Mouse (Mus musculus) hindbrain, embryonic 16.5 days (tissue): ENCODE measurements around the gene Tshr. TPM values are rescaled to one million over a fixed set of nuclear protein-coding genes. Genes with fewer than 3 reads are reported as not detected.
"Not testable (repeated sequence)": the region's sequence is repeated elsewhere in the genome, so short reads cannot be mapped to it uniquely, and the experiment has no call there.

Source experiments
- ATAC-seq: fragments of 200-750 bp; cut with Nextera tagmentation; 2 replicates; pipeline ENCODE4 v1.8.0; 2017; ENCODE audit warnings: moderate TSS enrichment, moderate library complexity
- H3K27ac ChIP-seq: fragments of 300-500 bp; sonication (generic); 2 replicates; pipeline ENCODE4 v1.5.1; 2014; ENCODE audit warnings: low read depth, mild to moderate bottlenecking, control low read depth, low read length, moderate library complexity
- H3K27me3 ChIP-seq: fragments of 300-500 bp; sonication (generic); replicated peaks from 2 replicates; pipeline ENCODE4 v1.6.1; 2014; ENCODE audit warnings: low read length; ENCODE audit not compliant: control insufficient read depth, insufficient read depth
- H3K36me3 ChIP-seq: fragments of 300-500 bp; sonication (generic); 2 replicates; pipeline ENCODE4 v1.6.1; 2014; ENCODE audit warnings: mild to moderate bottlenecking, low read length, moderate library complexity, mixed read lengths; ENCODE audit not compliant: control insufficient read depth, insufficient read depth
- H3K4me1 ChIP-seq: fragments of 300-500 bp; sonication (generic); 2 replicates; pipeline ENCODE4 v1.6.1; 2014; ENCODE audit warnings: low read depth, low read length; ENCODE audit not compliant: control insufficient read depth, insufficient read depth
- H3K4me2 ChIP-seq: fragments of 300-500 bp; sonication (generic); 2 replicates; pipeline ENCODE4 v1.6.1; 2014; ENCODE audit warnings: mild to moderate bottlenecking, low read length, control low read depth, moderate library complexity
- H3K4me3 ChIP-seq: fragments of 300-500 bp; sonication (generic); 2 replicates; pipeline ENCODE4 v1.5.1; 2014; ENCODE audit warnings: mild to moderate bottlenecking, low read length, control low read depth, moderate library complexity
- H3K9ac ChIP-seq: fragments of 300-500 bp; sonication (generic); 2 replicates; pipeline ENCODE4 v1.6.1; 2014; ENCODE audit warnings: low read depth, mild to moderate bottlenecking, control low read depth, low read length, moderate library complexity
- H3K9me3 ChIP-seq: fragments of 300-500 bp; sonication (generic); 2 replicates; pipeline ENCODE4 v1.6.1; 2014; ENCODE audit warnings: mild to moderate bottlenecking, low read length, moderate library complexity; ENCODE audit not compliant: control insufficient read depth
- whole genome bisulfite sequencing: fragments of 180-500 bp; shearing (Covaris S2); extraction: QIAGEN DNeasy Blood & Tissue Kit; methylation state at CpG from one replicate; pipeline ENCODE4 v1.1.7; 2014; 5-methylcytosine and 5-hydroxymethylcytosine counted together
- polyA plus RNA-seq: library from polyadenylated mRNA; unstranded; fragments of >200 nt; fragmentation: Nextera tagmentation; extraction: Ambion mirVana; gene quantifications from 2 replicates; pipeline ENCODE4 v1.2.1, GENCODE M21; 2015

Tshr gene
- polyA plus RNA-seq, 1 experiment from 2014 or later = 0.78 TPM

DNA sequence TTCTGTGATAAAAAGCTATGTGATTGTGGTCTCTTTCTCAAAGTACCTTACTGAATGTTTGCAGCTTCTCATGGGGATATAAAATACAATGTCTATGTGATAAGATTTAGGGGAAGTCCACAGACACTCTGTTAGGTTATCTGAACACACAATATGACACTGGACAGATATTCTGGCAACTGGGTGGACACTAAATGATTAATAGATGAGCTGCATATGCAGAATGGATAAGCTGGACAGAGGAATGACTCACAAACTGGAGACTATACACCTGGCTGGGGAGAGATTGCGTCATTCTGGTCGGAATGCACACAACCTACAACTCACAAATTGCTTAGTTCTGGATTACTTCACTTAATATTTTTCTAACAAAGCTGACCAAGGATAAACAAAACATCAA lies 195.3 kb downstream of the Tshr start:
- peaks cover 11% of the 10 kb centered on the region for H3K4me1 ChIP-seq
- H3K4me3 ChIP-seq = no peak overlapping the region
- no peaks in the 10 kb centered on the region for H3K27me3 ChIP-seq
- no peak overlapping the region for H3K27ac ChIP-seq
- H3K4me2 ChIP-seq = no peak overlapping the region
- no peaks in the 10 kb centered on the region for H3K9me3 ChIP-seq
- WGBS = 92% methylated on average over 2 of the region's 2 CpGs
- ATAC-seq = no peak
- peaks cover 9% of the 10 kb centered on the region; the same call in 1 of the 2 replicates for H3K36me3 ChIP-seq
- H3K9ac ChIP-seq = no peak overlapping the region

DNA sequence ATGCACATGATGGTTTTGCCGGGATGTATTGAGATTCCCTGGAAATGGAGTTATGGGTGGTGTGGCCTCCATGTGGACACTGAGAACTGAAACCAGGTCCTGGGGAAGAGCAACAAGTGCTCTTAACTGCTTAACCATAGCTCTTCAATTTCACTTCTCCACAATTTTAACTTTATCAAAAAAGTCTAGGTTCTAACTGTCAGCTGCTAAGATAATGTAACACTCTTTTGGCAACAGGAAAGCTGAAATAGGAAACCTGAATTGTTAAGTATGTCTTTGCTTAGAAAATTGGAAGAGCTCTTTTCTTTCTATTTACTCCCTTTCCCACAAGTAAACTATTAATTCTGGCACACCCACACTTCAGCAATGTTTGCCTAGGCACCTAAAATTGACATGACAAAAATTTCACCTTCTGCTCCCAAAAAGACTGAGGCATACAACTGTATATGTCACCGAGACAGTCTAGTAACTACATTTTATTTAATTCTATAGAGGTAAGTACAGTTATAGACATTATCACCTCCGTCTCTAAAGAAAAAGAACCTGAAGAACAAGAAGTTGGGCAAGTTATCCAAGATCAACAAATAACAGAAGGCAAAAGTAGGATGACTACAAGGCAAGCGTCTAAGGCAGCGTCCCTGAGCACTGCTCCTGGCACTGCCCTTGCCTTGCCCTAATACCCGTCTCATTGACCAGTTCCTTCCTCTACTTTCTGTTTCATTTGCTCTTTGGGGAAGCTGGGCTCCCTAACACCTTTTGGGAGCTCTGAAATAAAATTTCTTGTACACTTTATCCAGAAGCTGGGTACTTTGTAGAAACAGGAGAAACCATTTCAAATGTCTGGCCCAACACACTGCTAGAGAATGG lies 197.1 kb downstream of the Tshr start:
- no peak overlapping the region for H3K4me2 ChIP-seq
- H3K9ac ChIP-seq = no peak overlapping the region
- peaks cover 10% of the 10 kb centered on the region for H3K36me3 ChIP-seq
- H3K27ac ChIP-seq = no peak overlapping the region
- 92% methylated on average over 6 of the region's 6 CpGs for WGBS
- H3K9me3 ChIP-seq = no peaks in the 10 kb centered on the region
- H3K27me3 ChIP-seq = no peaks in the 10 kb centered on the region
- no peak for ATAC-seq
- no peak overlapping the region for H3K4me3 ChIP-seq
- peaks cover 11% of the 10 kb centered on the region for H3K4me1 ChIP-seq

DNA sequence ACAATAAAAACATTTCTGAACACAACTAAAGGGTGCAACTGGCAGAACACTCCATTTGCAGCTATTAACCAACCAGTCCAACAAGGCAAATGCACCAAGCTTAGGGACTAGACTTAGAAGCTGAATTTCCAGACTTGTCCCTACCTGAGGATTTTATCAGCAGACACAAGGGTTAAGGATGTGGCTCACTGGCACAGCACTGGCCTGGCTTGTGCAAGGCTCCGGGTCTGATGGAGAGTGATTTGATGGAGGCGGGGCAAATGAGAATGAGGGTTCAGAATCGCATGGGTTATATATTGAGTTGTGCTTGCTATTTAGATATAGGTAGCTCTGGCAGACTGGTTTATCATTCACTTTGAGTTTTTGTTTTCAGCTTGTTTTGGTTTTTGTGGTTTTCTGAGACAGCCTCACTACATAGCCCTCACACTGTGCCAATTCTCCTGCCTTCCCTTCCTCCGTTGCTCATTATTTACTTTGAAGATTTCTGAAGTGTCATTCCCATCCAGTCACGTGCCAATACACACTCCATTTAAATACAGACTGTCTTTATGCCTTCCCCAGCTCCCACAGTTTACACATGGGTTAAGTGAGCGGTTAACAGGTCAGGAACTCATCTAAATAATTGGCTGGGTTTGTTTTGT lies 198.1 kb downstream of the Tshr start:
- Histone ChIP-seq H3K4me1 (peaks cover 18% of the 10 kb centered on the region), H3K4me3 (no peak overlapping the region), H3K27me3 (no peaks in the 10 kb centered on the region), H3K4me2 (no peak overlapping the region), H3K27ac (no peak overlapping the region), H3K9ac (no peak overlapping the region), H3K9me3 (no peaks in the 10 kb centered on the region), H3K36me3 (peaks cover 10% of the 10 kb centered on the region)
- ATAC-seq = no peak
- 53% methylated on average over 6 of the region's 6 CpGs for WGBS

DNA sequence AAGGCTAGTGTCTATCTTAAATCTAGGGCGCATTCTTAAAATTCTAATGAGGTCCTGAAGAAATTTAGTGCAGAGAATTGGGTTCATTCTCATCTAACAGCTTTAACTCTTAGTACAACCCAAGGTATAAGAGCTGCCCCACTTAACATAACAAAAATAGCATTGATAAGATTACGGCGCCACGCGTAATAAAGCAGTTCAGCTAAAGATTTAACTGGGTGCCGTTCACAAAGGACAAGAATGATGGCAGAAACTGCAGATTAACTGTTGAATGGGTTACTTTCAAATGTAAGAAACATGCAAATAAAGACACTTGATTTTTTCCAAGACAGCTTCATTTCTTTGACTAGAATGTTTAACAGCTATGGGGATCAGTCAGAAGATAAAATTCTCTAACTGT lies 199.0 kb downstream of the Tshr start:
- no peak for ATAC-seq
- Histone ChIP-seq H3K36me3 (peaks cover 7% of the 10 kb centered on the region), H3K27me3 (no peaks in the 10 kb centered on the region), H3K4me1 (peaks cover 18% of the 10 kb centered on the region), H3K9me3 (no peaks in the 10 kb centered on the region), H3K4me3 (no peak overlapping the region), H3K9ac (no peak overlapping the region), H3K27ac (no peak overlapping the region), H3K4me2 (no peak overlapping the region)
- 53% methylated on average over 6 of the region's 6 CpGs for WGBS

DNA sequence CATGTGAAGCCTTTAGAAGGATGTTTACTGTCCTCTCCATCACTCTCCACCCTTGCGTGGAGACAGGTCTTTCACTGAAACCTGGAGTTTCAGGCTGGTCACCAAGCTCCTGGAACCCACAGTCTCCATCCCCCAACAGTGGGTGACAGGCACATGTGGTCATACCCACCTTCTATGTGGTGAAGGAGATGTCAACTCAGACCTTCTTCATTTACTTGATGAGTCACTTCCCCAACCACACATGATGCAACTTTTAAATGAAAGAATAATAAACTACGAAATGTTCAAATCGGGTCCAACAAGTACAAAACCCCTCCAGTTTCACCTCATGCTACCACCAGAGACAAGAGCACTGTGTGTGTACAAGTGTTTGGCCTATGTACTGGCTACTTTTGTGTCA lies 200.8 kb downstream of the Tshr start:
- no peak for ATAC-seq
- Histone ChIP-seq H3K9me3 (no peaks in the 10 kb centered on the region), H3K27me3 (no peaks in the 10 kb centered on the region), H3K36me3 (peaks cover 4% of the 10 kb centered on the region; the same call in 1 of the 2 replicates), H3K4me2 (no peak overlapping the region), H3K4me1 (peaks cover 18% of the 10 kb centered on the region), H3K9ac (no peak overlapping the region), H3K4me3 (no peak overlapping the region), H3K27ac (no peak overlapping the region)
- 94% methylated on average over 3 of the region's 3 CpGs for WGBS

DNA sequence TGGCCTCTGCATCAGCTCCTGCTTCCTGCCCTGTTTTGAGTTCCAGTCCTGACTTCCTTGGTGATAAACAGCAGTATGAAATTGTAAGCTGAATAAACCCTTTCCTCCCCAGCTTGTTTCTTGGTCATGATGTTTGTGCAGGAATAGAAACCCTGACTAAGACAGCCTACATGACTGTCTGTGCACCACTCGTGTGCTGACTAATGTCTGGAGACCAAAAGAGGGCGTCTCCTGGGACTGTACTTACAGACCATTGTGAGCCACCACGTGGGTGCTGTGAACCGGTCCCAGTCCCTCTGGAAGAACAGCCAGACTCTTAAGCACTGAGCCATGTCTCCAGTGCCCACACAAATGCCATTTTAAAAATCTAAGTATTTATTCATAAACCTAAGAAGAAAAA lies 201.5 kb downstream of the Tshr start:
- 95% methylated on average over 4 of the region's 4 CpGs for WGBS
- H3K9ac ChIP-seq, H3K4me3 ChIP-seq, H3K4me2 ChIP-seq, H3K9me3 ChIP-seq, H3K27ac ChIP-seq, H3K36me3 ChIP-seq, ATAC-seq, H3K27me3 ChIP-seq: not testable (repeated sequence)
- H3K4me1 ChIP-seq = peaks cover 20% of the 10 kb centered on the region

DNA sequence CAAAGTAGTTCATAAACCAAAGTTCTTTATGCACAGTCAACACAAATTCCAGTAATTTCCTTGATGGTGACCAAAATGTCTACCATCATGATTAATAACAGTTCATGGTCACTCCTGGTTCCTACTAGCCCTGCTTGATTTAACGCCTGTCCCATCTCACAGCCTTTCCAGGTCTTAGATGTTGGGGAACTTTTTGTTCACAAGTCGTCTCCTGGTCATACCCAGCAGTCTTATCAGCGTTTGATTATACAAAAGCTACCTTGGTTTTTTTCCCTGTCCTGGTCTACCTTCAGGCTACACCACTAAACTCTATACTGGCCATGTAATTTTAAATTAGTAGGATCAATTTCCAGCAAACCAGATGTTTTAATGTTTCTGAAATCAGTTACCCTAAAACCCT lies 202.7 kb downstream of the Tshr start:
- H3K4me1 ChIP-seq = peaks cover 23% of the 10 kb centered on the region
- peaks cover 4% of the 10 kb centered on the region; the same call in 1 of the 2 replicates for H3K36me3 ChIP-seq
- no peak overlapping the region; the same call in 1 of the 2 replicates for H3K27ac ChIP-seq
- no peaks in the 10 kb centered on the region for H3K9me3 ChIP-seq
- WGBS = 48% methylated on average over 3 of the region's 3 CpGs
- ATAC-seq = no peak
- H3K9ac ChIP-seq = peak overlapping the region; percentile 100
- H3K4me3 ChIP-seq = peak overlapping the region; percentile 75
- no peaks in the 10 kb centered on the region for H3K27me3 ChIP-seq
- H3K4me2 ChIP-seq = peak overlapping the region; percentile 57

DNA sequence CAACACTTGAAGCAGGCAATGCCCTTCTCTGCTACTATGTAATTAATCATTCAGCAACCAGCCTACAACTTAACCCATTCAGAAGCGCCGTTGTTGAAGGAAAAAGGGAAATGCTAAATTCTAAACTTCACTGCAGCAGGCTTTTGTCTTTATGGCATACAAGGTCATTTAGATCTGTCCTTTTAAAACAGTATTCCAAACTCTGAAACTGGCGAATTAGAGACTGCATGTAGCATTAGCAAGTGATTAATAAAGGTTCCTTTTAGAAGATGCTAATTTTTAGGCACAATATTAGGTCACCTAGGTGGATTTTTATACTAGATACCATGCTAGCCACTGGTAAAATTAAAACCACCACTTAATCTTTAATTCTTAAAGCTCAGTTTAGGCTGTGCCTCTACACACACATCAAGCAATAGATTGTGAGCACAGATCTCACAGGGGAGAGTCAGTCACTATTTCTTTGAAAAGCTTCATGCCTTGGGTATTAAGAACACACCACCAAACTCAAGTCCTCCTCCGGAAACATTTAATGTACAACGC lies 203.2 kb downstream of the Tshr start:
- Histone ChIP-seq H3K4me3 (peak overlapping the region; percentile 75), H3K27ac (peak overlapping the region; percentile 100), H3K36me3 (peaks cover 4% of the 10 kb centered on the region; the same call in 1 of the 2 replicates), H3K27me3 (no peaks in the 10 kb centered on the region), H3K4me2 (peak overlapping the region; percentile 57), H3K9me3 (no peaks in the 10 kb centered on the region), H3K4me1 (peaks cover 21% of the 10 kb centered on the region), H3K9ac (peak overlapping the region; percentile 100)
- WGBS = 5% methylated on average over 5 of the region's 5 CpGs
- no peak for ATAC-seq

DNA sequence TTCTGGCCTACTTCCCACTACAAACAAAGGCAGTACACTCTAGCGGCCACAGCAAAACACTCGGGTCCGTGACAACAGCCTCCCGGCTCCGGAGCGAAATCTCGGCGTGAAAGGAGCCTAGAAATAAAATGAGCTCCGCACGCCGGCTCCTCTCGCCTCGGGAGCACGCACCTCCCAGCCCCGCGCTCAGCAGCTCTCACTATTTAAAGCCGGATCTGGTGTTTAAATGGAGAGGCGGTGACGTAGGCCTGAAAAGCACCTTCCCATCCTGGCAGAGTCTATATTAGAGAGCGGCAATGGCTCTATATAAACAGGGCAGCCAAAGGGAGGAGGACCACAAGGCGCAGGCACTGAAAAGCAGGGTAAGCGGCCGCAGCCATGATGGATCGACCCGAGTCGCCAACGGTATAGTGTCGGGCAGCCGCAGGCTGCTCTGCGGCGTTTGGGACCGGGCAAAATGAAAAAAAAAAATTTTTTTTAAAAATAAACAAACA lies 203.9 kb downstream of the Tshr start:
- ATAC-seq = peak; percentile 91
- peak overlapping the region; percentile 75 for H3K4me3 ChIP-seq
- H3K36me3 ChIP-seq = peaks cover 4% of the 10 kb centered on the region; the same call in 1 of the 2 replicates
- peak overlapping the region; percentile 57 for H3K4me2 ChIP-seq
- H3K4me1 ChIP-seq = peaks cover 15% of the 10 kb centered on the region
- peak overlapping the region; percentile 100 for H3K9ac ChIP-seq
- H3K9me3 ChIP-seq = no peaks in the 10 kb centered on the region
- H3K27ac ChIP-seq = peak overlapping the region; percentile 100
- H3K27me3 ChIP-seq = no peaks in the 10 kb centered on the region
- 0% methylated on average over 32 of the region's 32 CpGs for WGBS
